Mouse (Mus musculus) cerebellum, adult 11-12 months (tissue): ENCODE results near the gene Apold1.

Experiments
- DNase-seq: peaks from one replicate; pipeline ENCODE4 v3.0.0; 2022

The Apold1 gene

GRCm38 (mm10) chr6:134981231-134982062, at the start of gene Apold1:
Apold1 (plus strand) TSS chr6:134981718.
- DNase-seq: no peak

- no peak for DNase-seq
Measured at GRCm38 (mm10) chr6:134932486-134933206, 48.9 kb upstream of the Apold1 start.

GRCm38 (mm10) chr6:134933207-134933558, 48.3 kb upstream of the Apold1 start:
- DNase-seq: no peak

DNA sequence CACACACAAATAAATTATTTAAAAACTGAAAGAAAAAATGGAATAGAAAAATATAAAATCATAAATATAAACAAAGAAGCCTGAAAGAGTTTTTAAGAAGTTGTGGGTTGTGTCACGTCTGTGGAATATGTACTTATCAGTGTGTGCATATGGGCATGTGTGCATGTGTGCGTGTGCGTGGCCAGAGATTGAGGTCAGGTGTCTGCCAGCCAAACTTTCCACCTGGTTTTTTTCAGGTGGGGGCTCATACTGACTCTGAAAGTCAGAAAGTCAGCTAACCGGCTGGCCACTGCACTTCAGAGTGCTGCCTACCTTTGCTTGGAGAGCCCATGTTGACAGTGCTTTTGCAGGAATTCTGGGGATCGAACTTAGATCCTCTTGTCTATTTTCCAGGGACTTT, 47.2 kb upstream of the Apold1 start:
- DNase-seq: no peak

GRCm38 (mm10) chr6:134939781-134940180, 41.7 kb upstream of the Apold1 start:
- no peak for DNase-seq

GRCm38 (mm10) chr6:134943759-134944407, 37.6 kb upstream of the Apold1 start:
- DNase-seq: no peak

DNA sequence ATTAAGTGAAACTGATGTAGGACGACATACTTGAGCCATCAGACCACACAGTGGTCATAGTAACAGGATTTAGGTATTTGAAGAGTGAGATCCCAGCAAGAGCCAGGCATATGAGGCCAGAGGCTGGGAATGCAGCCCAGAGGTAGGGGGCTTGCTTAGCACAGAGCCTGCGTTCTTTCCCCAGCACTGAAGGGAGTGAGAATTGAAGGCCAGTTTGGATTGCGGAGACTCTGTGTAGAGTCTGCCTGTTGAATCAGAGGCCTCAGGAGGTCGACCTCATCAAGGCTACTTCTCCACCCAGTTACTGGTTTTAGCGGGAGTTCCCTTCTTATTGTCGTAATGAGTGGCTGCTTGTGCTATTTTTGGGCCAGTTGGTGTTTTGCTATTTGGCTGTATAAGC, 35.5 kb upstream of the Apold1 start:
- DNase-seq: no peak

GRCm38 (mm10) chr6:134946858-134947257, 34.7 kb upstream of the Apold1 start:
- DNase-seq: no peak

DNA sequence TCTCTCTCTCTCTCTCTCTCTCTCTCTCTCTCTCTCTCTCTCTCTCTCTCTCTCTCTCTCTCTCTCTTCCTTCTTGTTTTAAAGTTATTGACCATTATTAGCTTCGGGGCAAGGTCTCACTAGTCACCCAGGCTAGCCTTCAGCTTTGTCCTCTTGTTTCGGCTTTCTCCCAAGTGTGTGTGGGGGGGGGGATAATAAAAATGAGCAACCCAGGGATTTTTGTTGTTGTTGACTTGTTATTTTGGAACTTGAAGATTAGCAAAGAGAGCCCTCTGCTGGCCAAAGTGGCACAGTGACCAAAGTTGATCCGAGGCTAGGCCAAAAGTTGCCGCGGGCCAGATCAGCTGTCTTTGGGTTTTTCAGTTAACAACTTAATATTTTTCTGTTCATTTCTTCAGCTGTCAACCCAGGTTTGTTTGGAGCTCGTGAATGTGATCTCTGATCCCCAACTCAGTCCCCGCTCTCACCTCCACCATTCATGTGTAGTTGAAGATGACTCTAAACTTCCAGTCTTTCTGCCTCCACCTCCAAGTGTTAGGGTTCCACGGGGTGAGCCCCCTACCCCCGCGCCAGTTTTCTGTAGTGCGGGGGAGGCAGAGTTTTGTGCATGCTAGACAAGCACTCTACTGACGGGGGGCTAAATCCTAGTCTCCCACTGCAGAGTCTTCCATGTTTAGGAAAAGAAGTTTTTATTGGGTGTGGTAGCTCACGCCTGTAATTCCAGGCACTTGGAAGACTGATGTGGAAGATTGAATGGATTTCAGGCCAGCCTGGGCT, 34.0 kb upstream of the Apold1 start:
- DNase-seq: peak; percentile 56

DNA sequence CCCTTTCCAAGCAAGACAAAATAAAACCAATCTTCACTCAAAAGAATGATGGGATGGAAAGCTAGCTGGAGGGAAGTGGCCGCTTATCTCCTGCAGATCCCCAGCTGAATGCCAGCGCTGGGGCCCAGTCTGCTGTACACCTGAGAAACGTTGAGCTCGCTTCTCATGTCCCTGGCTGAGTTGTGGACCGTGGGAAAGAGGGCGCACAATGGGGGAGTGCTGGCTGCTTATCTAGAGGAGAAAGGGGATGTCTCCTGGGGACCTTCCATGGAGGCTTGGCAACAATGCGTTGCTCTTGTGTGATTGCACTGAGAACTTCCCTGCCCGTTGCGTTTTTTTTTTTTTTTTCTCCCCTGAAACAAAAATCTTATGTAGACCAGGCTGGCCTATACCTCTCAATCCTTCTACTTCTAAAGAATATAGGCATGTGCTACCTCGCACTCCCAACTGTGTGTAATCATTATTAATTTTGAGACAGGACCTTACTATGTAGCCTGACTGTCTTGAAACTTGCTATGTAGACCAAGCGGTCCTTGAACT, 32.9 kb upstream of the Apold1 start:
- DNase-seq: no peak

GRCm38 (mm10) chr6:134949241-134949640, 32.3 kb upstream of the Apold1 start:
- DNase-seq: no peak

- no peak for DNase-seq
Measured at GRCm38 (mm10) chr6:134951364-134951763, 30.2 kb upstream of the Apold1 start.

DNA sequence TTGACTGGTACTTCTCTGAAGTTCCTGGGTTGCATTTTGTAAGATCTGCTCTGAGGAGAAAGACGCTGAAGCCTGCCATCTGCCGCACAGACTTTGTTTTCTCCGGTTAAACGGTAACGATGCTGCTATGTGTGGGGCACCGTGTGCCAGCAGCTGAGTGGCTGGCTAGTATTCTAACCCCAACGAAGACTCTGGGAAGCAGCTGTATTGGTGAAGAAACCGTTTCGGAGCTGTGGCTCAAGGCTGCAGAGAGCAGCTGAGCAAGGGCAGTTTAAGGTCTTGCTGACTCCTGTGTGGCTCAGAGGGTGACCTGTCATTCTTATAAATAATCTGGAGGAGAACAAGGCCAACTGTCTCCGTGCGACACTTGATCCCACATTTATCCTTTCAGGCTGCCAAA, 27.5 kb upstream of the Apold1 start:
- no peak for DNase-seq

DNA sequence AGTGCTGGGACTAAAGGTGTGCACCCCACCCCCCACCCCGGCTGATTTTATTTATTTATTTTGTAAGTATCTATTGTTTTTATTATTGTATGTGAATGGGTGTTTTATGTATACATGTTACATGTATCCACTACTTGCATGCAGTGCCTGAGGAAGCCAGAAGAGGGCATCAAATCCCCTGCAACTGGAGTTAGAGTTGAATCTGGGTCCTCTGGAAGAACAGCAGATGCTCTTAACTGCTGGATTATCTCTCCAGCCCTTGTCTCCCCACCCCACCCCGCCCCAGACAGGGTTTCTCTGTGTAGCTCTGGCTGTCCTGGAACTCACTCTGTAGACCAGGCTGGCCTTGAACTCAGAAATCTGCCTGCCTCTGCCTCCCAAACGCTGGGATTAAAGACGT, 25.1 kb upstream of the Apold1 start:
- no peak for DNase-seq

DNA sequence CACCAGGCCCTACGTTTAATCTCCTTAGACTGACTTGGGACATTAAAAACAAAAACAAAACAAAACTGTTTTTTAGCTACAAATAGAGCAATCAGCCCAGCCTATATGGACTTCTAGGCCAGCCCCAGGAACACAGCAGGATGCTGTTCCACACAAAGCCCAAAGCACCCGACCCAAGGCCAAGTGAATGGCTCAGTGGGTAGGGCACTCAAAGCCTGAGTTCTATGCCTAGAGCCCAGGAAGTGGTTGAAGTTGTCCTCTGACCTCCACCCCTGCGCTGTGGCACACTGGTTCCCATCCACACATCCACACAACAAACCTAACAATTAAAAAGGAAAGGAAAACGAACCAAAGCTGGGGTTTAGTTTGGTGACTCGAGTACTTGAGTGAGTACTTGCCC, 20.2 kb upstream of the Apold1 start:
- no peak for DNase-seq

DNA sequence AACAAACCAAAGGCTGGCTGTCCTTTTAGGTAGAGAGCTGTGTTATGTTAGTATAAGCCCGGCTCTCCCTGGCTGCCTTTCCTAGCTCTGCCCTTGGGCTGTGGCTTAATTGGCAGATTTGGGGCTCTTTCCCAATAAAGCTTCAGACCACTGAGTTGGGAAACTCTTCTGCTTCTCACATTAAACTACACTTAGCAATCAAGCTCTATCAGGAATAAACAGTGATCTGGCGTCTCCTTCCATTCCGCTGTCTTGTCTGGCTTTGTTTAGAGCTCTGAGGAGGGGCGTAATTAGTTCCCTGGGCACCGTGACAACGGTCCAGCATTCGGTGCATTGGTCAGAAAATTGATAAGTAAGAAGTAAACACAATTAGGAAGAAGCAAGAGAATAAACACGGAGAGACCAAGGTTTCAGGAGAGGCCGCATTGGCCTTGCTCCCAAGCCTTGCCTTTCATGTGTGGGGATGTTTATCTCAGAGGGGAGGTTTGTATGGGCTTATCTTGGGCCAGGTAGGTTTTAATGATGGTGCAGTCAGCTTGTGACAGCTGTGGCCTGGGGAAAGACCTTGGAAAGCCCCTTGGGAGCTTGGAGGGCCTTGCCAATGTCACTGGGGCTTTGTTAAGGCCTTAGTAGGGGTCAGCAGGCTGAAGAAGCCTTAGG, 19.5 kb upstream of the Apold1 start:
- DNase-seq: no peak

DNA sequence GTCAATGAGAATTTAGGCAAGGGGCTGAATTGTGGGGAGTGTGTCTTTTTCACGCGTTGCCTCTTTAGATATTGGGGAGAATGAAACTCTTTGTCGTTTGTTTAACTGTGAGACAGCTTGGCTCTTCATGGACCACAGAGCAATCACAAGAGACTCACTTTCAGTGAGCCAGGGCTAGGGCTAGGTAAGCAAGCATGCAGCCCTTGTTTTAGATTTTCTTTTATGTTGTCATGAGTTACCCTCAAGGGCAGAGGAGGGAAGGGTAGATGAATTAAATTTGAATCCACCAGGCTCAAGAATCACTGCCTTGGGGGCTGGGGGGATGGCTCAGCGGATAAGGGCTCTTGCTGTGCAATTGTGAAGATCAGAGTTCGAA, 19.0 kb upstream of the Apold1 start:
- no peak for DNase-seq

GRCm38 (mm10) chr6:134963910-134964309, 17.6 kb upstream of the Apold1 start:
- DNase-seq: no peak

DNA sequence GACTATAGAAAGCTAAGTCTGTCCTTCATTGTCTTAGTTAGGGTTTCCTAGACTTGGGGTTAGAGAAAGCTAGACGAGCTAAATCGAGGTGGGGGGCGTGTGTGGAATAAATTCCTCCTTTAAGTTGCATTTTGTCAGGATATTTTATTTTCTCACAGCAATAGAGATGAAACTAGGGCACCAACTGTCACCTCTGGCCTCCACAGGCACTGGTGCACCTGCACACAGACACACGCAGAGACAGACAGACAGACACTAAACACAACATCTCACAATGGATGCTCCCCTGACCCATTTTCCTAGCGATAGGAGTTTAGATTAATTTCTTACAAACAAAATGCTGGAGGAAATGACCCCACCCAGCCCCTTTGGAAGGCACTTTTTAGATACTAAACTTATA, 14.8 kb upstream of the Apold1 start:
- DNase-seq: no peak

DNA sequence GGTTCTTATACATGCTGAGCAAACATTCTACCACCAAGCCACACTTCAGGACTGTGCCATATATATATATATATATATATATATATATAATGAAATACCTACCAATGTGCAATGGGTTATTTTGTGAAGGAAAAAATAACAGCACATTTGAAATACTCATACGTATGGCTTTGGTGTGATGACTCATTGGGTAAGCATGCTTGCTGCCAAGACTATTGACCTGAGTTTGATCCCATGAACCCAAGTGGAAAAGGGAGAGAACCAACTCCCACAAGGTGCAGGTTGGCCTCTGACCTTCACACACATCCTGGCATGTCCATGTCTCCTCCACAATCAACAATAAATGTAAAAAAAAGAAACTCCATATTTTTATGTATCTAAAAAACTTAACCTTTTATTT, 13.2 kb upstream of the Apold1 start:
- no peak for DNase-seq

DNA sequence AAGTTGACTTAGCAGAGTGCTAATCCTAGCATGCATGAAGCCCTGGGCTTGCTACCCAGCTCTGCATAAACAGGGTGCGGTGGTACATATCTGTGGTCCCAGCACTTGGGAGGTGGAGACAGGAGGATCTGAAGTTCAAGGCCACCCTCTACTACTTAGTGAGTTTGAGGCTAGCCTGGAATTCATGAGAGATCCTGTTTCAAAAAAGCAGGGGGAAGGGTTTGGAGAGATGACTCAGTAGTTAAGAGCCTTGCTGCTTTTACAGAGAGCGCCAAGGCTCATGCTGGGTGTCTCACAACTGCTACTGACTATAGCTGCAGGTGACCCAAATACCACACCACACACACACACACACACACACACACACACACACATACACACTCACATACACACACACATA, 12.0 kb upstream of the Apold1 start:
- no peak for DNase-seq

GRCm38 (mm10) chr6:134972096-134972495, 9.4 kb upstream of the Apold1 start:
- DNase-seq: no peak
